Mouse (Mus musculus): ENCODE data around the gene Arpc5. TPM values are rescaled to one million over a fixed set of nuclear protein-coding genes. Genes with fewer than 3 reads are reported as not detected.
A peak's percentile ranks its signal among the peaks of the same experiment; 100 is the strongest.

The Arpc5 gene
- polyA plus RNA-seq, 1 experiment from 2014 or later = 284 TPM

DNA sequence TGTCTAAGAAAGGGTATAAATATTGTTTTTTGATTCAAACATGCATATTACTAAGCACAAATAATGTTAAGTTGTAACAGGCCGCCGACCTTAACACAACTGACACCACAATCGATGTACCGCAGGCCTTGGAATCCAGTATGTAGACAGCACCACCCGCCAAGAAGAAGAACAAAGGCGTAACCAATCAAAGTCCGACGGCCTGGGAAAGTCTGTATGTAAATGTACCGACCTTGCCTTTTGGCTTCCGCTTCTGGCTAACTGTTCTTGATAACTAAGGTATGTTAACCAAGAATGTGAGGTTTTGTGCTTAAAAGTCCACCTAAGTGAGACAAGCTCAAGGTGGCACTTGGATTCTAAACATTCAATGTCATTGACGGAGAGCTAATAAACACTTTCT is 27.0 kb upstream of the Arpc5 start:
- ATAC-seq (ENCODE audit: low FRiP score) (no peak), DNase-seq (ENCODE audit: low spot score, missing footprints) (no peak)
- 90% methylated on average over 11 of the region's 11 CpGs for WGBS
- H3K36me3 ChIP-seq (ENCODE audit: control insufficient read depth, insufficient read depth, low read length) = no peaks in the 10 kb centered on the region
- H3K9me3 ChIP-seq (ENCODE audit: control insufficient read depth, low read length) = no peaks in the 10 kb centered on the region
- H3K4me3 ChIP-seq (ENCODE audit: low read depth, low read length) = no peak overlapping the region
- H3K4me2 ChIP-seq = no peak overlapping the region
- no peak overlapping the region for H3K27ac ChIP-seq (ENCODE audit: low read depth, low read length)
- no peaks in the 10 kb centered on the region for H3K4me1 ChIP-seq (ENCODE audit: control insufficient read depth, insufficient read depth, low read length)
- H3K27me3 ChIP-seq (ENCODE audit: control insufficient read depth, insufficient read depth, low read length) = no peaks in the 10 kb centered on the region
- no peak overlapping the region for H3K9ac ChIP-seq (ENCODE audit: low read length)

DNA sequence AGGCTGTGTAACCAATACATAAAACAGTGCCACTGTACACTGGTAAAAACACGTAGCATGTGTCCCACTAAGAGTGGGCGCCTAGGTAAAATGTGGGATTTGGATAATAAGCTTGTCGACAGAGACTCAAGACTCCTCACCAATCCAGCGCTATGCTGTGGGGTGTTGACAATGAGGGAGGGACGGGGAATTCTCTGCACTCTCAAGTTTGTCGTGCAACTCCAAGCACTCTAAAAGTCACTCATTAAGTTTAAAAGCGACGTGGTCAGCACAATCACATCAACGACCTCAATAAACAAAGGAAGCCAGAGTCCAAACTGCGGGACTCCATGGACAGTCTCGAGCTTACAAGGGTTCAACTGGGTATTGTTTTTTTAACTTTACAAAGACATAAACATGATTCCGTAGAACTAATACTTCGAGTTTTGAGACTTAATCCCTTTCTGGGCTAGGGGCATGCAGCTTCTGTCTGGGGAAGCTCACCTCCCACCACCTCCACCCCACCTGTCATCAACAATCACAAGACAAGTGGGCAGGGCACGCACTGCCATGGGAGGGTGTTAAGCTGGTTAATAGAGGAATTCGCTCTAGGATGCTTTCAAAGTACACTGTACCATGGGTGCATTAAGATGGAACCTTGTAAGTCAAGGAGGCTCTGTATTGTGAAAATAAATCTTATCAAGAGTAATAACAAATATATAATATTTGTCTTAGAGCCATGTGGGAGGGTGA is 23.1 kb upstream of the Arpc5 start:
- DNase-seq (ENCODE audit: low spot score, missing footprints) (no peak), ATAC-seq (ENCODE audit: low FRiP score) (no peak)
- Histone ChIP-seq H3K36me3 (ENCODE audit: control insufficient read depth, insufficient read depth, low read length) (no peaks in the 10 kb centered on the region), H3K4me2 (no peak overlapping the region), H3K27me3 (ENCODE audit: control insufficient read depth, insufficient read depth, low read length) (no peaks in the 10 kb centered on the region), H3K27ac (ENCODE audit: low read depth, low read length) (no peak overlapping the region), H3K9ac (ENCODE audit: low read length) (no peak overlapping the region), H3K4me3 (ENCODE audit: low read depth, low read length) (no peak overlapping the region), H3K9me3 (ENCODE audit: control insufficient read depth, low read length) (no peaks in the 10 kb centered on the region), H3K4me1 (ENCODE audit: control insufficient read depth, insufficient read depth, low read length) (no peaks in the 10 kb centered on the region)
- WGBS = 70% methylated on average over 15 of the region's 15 CpGs

DNA sequence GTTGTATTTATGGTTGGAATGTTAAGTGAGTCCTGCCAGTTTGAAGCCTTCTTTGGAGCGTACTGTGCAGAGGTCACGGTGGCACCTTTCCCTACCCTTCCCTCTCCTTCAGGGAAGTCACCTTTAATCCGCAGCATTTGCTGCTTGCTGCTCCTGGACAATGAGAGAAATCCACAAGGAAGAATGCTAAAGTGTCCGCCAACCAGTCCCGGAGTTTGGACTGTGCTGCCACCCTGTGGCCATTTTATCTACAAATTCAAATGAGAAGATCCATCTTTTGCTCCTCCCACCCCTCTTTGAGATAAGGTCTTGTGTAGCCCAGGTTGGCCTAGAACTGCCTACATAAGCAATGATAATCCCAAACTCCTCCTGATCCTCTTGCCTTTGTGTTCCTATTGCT is 19.9 kb upstream of the Arpc5 start:
- H3K4me2 ChIP-seq = no peak overlapping the region
- no peak overlapping the region for H3K9ac ChIP-seq (ENCODE audit: low read length)
- no peaks in the 10 kb centered on the region for H3K9me3 ChIP-seq (ENCODE audit: control insufficient read depth, low read length)
- H3K27me3 ChIP-seq (ENCODE audit: control insufficient read depth, insufficient read depth, low read length) = no peaks in the 10 kb centered on the region
- H3K4me3 ChIP-seq (ENCODE audit: low read depth, low read length) = no peak overlapping the region
- DNase-seq (ENCODE audit: low spot score, missing footprints) (peak; percentile 95), ATAC-seq (ENCODE audit: low FRiP score) (peak; percentile 68)
- H3K27ac ChIP-seq (ENCODE audit: low read depth, low read length) = no peak overlapping the region
- H3K36me3 ChIP-seq (ENCODE audit: control insufficient read depth, insufficient read depth, low read length) = no peaks in the 10 kb centered on the region
- 2% methylated on average over 5 of the region's 5 CpGs for WGBS
- no peaks in the 10 kb centered on the region for H3K4me1 ChIP-seq (ENCODE audit: control insufficient read depth, insufficient read depth, low read length)

DNA sequence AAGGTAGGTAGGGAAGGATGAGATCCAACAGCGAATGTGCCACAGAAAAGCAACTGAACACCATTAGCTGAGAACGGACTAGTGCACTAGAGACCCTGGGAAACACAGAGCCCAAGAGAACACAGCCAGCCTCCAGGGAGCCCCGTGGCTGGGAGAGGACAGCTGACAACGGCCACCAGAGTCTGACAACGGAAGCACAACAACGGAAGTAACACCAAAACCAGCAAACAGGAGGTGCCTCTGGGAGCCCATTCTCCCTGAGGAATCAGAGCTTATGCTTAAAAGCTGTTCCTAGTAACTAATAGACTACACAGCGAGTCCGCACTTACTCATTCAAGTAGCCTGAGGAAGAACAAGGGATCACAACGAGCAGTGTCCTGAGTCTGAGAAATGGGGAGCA is 17.1 kb upstream of the Arpc5 start:
- H3K27ac ChIP-seq (ENCODE audit: low read depth, low read length) = no peak overlapping the region
- ATAC-seq (ENCODE audit: low FRiP score) (no peak), DNase-seq (ENCODE audit: low spot score, missing footprints) (no peak)
- no peaks in the 10 kb centered on the region for H3K27me3 ChIP-seq (ENCODE audit: control insufficient read depth, insufficient read depth, low read length)
- no peak overlapping the region for H3K4me2 ChIP-seq
- no peak overlapping the region for H3K4me3 ChIP-seq (ENCODE audit: low read depth, low read length)
- H3K9me3 ChIP-seq (ENCODE audit: control insufficient read depth, low read length) = no peaks in the 10 kb centered on the region
- no peaks in the 10 kb centered on the region for H3K36me3 ChIP-seq (ENCODE audit: control insufficient read depth, insufficient read depth, low read length)
- no peak overlapping the region for H3K9ac ChIP-seq (ENCODE audit: low read length)
- H3K4me1 ChIP-seq (ENCODE audit: control insufficient read depth, insufficient read depth, low read length) = no peaks in the 10 kb centered on the region
- WGBS = 74% methylated on average over 9 of the region's 9 CpGs

DNA sequence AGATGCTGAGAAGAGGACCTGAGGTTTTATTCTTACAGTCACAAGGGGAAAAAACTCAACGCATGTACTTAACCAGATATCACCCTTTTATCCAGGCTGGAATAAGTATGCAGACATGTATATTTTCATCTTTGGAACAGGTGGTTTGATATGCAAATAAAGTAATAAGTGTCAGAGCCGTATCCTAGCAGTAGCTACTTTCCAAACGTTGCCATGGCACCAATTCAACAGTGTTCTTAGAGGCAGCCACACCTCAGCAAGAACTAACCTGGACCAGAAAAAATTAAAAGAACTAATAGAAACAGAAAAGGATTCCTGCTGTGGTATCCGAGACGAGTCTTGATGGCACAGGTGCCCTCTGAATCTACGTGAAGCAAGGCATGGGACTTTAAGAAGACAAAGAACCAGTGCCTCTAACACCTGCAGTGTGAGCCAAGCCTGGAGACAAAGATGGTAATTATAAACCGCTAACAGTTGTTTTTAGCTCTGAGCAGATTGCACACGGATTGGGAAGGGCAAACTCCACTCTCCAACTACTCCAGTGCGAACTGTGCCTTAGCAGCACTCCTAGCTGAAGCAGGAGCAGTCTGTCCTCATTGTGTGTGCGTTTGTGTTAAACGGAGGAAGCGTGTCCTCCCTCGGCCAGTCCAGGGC is 15.9 kb upstream of the Arpc5 start, which contains the start of gene Apobec4:
Apobec4 (plus strand) TSS at position 240 of the 654 bp plus-strand sequence.
- H3K27ac ChIP-seq (ENCODE audit: low read depth, low read length) = no peak within 1 kb of the TSS
- H3K36me3 ChIP-seq (ENCODE audit: control insufficient read depth, insufficient read depth, low read length) = no peaks in the 10 kb centered on the region
- 72% methylated on average over 13 of the region's 13 CpGs for WGBS
- no peak for DNase-seq (ENCODE audit: low spot score, missing footprints)
- no peak within 1 kb of the TSS for H3K4me2 ChIP-seq
- H3K9ac ChIP-seq (ENCODE audit: low read length) = no peak within 1 kb of the TSS
- no peaks in the 10 kb centered on the region for H3K27me3 ChIP-seq (ENCODE audit: control insufficient read depth, insufficient read depth, low read length)
- H3K9me3 ChIP-seq (ENCODE audit: control insufficient read depth, low read length) = no peaks in the 10 kb centered on the region
- H3K4me1 ChIP-seq (ENCODE audit: control insufficient read depth, insufficient read depth, low read length) = no peaks in the 10 kb centered on the region
- no peak within 1 kb of the TSS for H3K4me3 ChIP-seq (ENCODE audit: low read depth, low read length)
- ATAC-seq (ENCODE audit: low FRiP score) = no peak

DNA sequence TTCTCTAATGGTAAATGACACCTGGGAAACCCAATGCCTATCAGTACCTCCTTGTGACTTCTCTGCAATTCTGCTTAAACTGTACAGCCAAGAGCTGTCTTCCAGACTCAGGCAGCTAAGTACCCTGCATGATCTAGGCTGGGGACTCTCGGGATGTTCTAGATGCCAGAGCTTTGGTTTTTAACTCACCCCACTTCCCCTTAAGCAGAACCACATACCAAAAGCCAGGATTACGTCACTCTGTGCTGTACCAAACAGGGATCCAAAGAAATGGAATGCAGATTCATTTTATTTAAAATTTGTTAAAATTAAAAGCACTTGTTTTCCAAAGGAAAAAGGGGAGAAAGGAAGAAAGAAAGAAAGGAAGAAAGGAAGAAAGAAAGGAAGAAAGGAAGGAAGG is 4.6 kb upstream of the Arpc5 start:
- ATAC-seq (ENCODE audit: low FRiP score) (no peak), DNase-seq (ENCODE audit: low spot score, missing footprints) (no peak)
- H3K36me3 ChIP-seq (ENCODE audit: control insufficient read depth, insufficient read depth, low read length) = no peaks in the 10 kb centered on the region
- H3K27me3 ChIP-seq (ENCODE audit: control insufficient read depth, insufficient read depth, low read length) = peaks cover 5% of the 10 kb centered on the region
- H3K27ac ChIP-seq (ENCODE audit: low read depth, low read length) = no peak overlapping the region
- H3K4me3 ChIP-seq (ENCODE audit: low read depth, low read length) = no peak overlapping the region
- no peaks in the 10 kb centered on the region for H3K9me3 ChIP-seq (ENCODE audit: control insufficient read depth, low read length)
- no peaks in the 10 kb centered on the region for H3K4me1 ChIP-seq (ENCODE audit: control insufficient read depth, insufficient read depth, low read length)
- H3K4me2 ChIP-seq = no peak overlapping the region
- no peak overlapping the region for H3K9ac ChIP-seq (ENCODE audit: low read length)
- WGBS = 86% methylated on average over 2 of the region's 2 CpGs

DNA sequence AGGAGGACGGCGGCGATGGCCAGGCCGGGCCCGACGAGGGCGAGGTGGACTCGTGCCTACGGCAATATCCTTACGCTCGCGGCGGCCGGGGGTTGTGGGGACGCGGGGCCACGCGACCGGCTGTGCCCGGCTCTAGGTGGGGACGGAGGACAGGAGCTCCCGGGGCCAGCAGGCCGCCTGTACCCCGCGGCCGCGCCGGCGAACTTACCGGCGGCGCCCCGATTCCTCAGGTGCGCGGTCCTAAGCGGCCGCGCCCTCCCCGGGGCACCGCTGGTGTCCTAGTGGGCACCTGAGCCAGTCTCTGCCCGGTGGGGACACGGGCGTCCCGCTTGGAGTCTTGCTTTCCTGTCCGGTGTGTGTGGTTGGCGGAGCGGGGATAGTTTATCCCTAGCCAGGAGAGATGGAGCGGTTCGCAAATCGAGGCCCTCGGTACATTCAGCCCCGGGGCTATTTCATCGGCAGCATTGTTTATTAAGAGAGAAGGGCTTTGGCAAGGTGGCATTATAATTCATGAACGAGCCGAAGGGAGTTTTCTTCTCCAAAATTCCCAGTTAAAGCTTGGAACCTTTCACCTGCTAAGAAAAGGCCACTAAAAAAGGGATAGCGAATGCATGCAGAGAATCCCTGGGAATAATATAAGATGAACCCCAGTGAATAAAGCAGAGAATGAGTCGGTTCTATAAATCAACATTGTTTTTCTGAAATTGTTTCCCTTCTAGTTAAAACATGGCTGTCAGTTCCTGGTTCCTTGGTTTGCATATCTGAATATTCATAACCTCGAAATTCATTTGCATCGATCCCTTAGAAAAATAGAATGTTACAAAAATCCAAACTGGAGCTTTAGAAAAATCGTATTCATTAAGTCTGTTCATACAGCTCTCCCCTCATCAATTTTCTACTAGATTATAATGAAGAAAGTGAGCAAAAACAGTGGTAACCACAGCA is 734 bp downstream of the Arpc5 start:
- peak; percentile 94 for DNase-seq (ENCODE audit: low spot score, missing footprints)
- WGBS = under 1% methylated on average over 55 of the region's 60 CpGs
- Histone ChIP-seq H3K27me3 (ENCODE audit: control insufficient read depth, insufficient read depth, low read length) (peaks cover 5% of the 10 kb centered on the region), H3K4me2 (peak overlapping the region; percentile 85), H3K9ac (ENCODE audit: low read length) (peak overlapping the region; percentile 88), H3K4me3 (ENCODE audit: low read depth, low read length) (peak overlapping the region; percentile 95), H3K36me3 (ENCODE audit: control insufficient read depth, insufficient read depth, low read length) (0 out of 2 replicates have a peak, but pooled peaks cover 2% of the 10 kb centered on the region), H3K27ac (ENCODE audit: low read depth, low read length) (peak overlapping the region; percentile 57), H3K9me3 (ENCODE audit: control insufficient read depth, low read length) (no peaks in the 10 kb centered on the region), H3K4me1 (ENCODE audit: control insufficient read depth, insufficient read depth, low read length) (peaks cover 2% of the 10 kb centered on the region; the same call in 1 of the 2 replicates)
- peak; percentile 74 for ATAC-seq (ENCODE audit: low FRiP score)

DNA sequence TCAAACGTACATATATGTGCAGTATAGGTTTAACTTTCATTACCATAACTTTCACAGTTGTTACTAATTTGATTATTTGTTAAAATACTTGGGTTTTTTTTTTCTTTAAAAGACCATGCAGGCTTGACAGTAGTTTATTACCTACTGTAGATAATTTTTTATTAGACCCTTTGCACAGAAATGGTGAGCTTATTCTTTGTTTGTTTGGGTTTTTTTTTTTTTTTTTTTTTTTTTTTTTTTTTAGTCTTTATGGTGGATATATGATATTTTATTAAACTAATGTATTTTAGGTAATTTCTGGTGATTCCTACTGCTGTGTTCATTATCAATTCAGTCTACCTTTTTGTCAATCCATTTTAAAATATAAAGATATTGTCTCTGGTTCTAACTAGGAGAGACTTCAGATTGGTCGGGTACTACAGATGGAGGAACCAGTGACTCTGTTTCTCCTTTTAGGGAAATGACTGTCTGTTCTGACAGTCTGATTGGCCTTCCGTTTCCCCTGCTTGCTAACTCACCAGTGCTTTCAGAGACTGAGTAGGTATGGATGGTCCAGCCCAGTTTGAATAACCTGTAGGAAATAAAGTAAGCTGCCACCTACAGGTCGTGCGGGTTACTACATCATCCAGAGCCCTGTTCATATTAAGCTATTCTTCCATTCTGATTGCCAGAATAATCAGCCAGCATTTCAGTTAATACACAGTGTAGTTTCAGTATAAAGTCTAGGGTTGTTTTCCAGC is 1.6 kb downstream of the Arpc5 start:
- no peak overlapping the region for H3K27ac ChIP-seq (ENCODE audit: low read depth, low read length)
- peak overlapping the region; percentile 85 for H3K4me2 ChIP-seq
- peaks cover 2% of the 10 kb centered on the region; the same call in 1 of the 2 replicates for H3K36me3 ChIP-seq (ENCODE audit: control insufficient read depth, insufficient read depth, low read length)
- H3K27me3 ChIP-seq (ENCODE audit: control insufficient read depth, insufficient read depth, low read length) = peaks cover 5% of the 10 kb centered on the region
- DNase-seq (ENCODE audit: low spot score, missing footprints) (peak; percentile 98), ATAC-seq (ENCODE audit: low FRiP score) (no peak)
- H3K4me1 ChIP-seq (ENCODE audit: control insufficient read depth, insufficient read depth, low read length) = peaks cover 2% of the 10 kb centered on the region; the same call in 1 of the 2 replicates
- WGBS = 10% methylated on average over 5 of the region's 5 CpGs
- no peak overlapping the region for H3K4me3 ChIP-seq (ENCODE audit: low read depth, low read length)
- H3K9me3 ChIP-seq (ENCODE audit: control insufficient read depth, low read length) = no peaks in the 10 kb centered on the region
- no peak overlapping the region for H3K9ac ChIP-seq (ENCODE audit: low read length)
